Mouse (Mus musculus) brain, embryonic 14.5 days (tissue): ENCODE data around the gene Il20rb. TPM values are rescaled to one million over a fixed set of nuclear protein-coding genes. Genes with fewer than 3 reads are reported as not detected.

Source experiments
- DNase-seq: peaks from one replicate; pipeline ENCODE4 v3.0.0-alpha.2; 2011; ENCODE audit warnings: low read depth
- CTCF ChIP-seq: fragments of 200-500 bp; IDR thresholded peaks from 2 replicates; pipeline ENCODE4 v1.5.1; 2012; ENCODE audit warnings: inconsistent platforms, mild to moderate bottlenecking, moderate library complexity, borderline replicate concordance; ENCODE audit not compliant: insufficient read depth, insufficient read length; ENCODE audit errors: extremely low read depth
- POLR2A ChIP-seq: fragments of 200-500 bp; IDR thresholded peaks from 2 replicates; pipeline ENCODE4 v1.6.1; 2012; ENCODE audit warnings: mild to moderate bottlenecking, inconsistent platforms, borderline replicate concordance; ENCODE audit not compliant: poor library complexity, insufficient read depth, insufficient read length, severe bottlenecking; ENCODE audit errors: extremely low read depth
- polyA plus RNA-seq: library from polyadenylated mRNA; depleted of rRNA; stranded (reverse); fragments of >200 nt; gene quantifications from 2 replicates; pipeline ENCODE4 v1.2.3, GENCODE M21; 2012; rRNA removed

Gene Il20rb
- polyA plus RNA-seq, 1 experiment: 2.2 TPM

- DNase-seq: no peak
- no peak for TF ChIP-seq CTCF
- TF ChIP-seq POLR2A: no peak
Measured at GRCm38 (mm10) chr9:100436865-100437595, 49.6 kb downstream of the Il20rb start.

- DNase-seq: no peak
- TF ChIP-seq CTCF (no peak), POLR2A (no peak)
Measured at GRCm38 (mm10) chr9:100431355-100431754, 55.2 kb downstream of the Il20rb start.

DNA sequence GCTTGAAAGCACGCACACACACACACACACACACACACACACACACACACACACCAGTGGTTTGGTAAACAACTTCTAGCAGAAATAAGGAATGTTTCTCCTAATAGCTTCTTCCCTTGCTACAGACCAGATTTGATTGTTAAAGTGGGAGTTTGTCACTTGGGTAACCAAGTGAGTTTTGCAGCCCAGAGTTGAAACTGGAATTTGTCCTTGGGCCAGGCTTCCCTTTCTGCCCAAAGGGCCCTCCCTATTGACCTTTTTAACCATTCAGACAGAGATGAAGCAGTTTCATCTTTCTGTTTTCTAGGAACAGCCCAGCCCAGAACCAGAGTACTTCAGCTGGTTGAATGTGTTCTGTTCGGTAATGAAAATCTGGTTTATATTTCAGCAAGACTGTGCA, 55.7 kb downstream of the Il20rb start:
- no peak for DNase-seq
- no peak for TF ChIP-seq POLR2A
- no peak for TF ChIP-seq CTCF

DNA sequence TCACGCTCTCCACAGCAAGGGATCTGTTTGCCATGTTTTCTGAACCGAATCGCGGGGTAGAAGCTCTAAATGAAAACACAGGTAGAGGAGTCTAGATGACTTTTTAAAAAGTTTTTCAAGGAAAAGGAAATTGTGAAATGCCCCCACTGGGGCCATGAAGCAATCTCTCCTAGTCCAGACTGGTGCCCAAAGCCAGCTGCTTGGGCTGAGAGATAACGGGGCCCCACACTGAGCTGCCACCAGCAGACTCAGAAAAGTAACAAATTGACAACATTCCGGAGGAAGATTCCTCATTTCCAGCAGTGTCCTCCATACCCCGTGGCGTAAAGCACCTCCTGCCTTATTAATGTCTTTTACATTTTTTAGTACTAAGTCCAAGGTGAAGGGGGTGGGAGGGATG, 66.9 kb downstream of the Il20rb start:
- no peak for DNase-seq
- no peak for TF ChIP-seq POLR2A
- no peak for TF ChIP-seq CTCF

DNA sequence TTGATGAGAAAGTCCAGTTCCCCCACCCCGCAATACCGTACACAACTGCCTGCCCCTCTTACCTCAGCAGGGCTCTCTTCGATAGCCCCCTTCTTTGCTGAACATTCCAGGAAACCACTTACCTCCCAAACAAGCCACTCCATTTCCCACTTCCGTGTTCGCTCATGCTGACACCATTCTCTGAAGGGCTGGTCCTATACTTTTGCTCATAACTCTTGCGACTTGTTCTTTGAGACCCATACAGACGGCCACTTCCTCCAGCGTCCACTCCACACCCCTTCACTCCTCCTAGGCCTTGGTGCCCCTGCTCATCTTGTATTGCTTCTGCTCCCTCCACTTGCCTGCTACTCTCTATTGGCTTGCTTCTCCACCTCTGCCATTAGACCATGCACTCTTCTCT, 67.5 kb downstream of the Il20rb start:
- DNase-seq: no peak
- TF ChIP-seq POLR2A: no peak

- peak; percentile 59 for DNase-seq
- TF ChIP-seq CTCF (no peak), POLR2A (no peak)
Measured at GRCm38 (mm10) chr9:100416756-100417155, 69.8 kb downstream of the Il20rb start.

- no peak for DNase-seq
- TF ChIP-seq CTCF (no peak), POLR2A (no peak)
Measured at GRCm38 (mm10) chr9:100416299-100416698, 70.3 kb downstream of the Il20rb start.

DNA sequence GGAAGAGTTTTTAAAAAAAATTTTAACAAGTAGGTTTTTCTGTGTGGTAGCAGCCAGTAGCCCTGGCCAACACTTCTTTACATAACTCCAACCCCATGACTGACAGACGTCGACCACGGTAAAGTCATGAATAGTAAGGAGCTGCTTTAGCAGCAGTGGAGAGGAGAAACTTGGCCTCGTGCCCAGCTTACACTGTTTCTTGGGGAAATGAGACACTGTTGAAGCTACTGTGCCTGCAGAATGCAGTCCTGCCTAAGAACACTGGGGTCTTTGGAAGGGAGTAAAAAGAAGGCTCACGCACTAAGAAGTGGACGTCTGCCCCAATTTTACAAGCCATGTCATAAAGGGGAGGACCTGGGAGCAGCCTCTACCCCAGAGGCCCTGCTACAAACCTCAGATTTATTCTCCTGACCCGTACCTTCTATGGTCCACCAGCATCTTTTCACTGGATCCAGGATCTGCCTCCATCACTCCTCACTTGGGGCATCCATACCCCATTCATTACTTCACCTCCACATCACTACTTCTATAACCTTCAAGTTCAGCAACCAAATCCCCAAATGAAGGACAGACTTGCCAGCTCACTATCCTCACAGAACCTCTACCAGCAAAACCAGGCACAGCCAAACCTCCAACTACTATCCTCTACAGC, 71.1 kb downstream of the Il20rb start:
- TF ChIP-seq CTCF: no peak
- TF ChIP-seq POLR2A: no peak
- peak; percentile 95 for DNase-seq

Other genes starting within 250 kb of the Il20rb start
- gene Nck1, start 59.3 kb upstream of the Il20rb start, polyA plus RNA-seq: 29.3 and 32.9 TPM in 2 replicates
- 6.8 and 7.5 TPM in 2 replicates for gene Slc35g2, start 84.3 kb upstream of the Il20rb start, polyA plus RNA-seq
- 24.1 and 31.6 TPM in 2 replicates for gene Stag1, start 111.0 kb upstream of the Il20rb start, polyA plus RNA-seq